Mouse (Mus musculus): ENCODE results near the gene Mgat5.

DNA sequence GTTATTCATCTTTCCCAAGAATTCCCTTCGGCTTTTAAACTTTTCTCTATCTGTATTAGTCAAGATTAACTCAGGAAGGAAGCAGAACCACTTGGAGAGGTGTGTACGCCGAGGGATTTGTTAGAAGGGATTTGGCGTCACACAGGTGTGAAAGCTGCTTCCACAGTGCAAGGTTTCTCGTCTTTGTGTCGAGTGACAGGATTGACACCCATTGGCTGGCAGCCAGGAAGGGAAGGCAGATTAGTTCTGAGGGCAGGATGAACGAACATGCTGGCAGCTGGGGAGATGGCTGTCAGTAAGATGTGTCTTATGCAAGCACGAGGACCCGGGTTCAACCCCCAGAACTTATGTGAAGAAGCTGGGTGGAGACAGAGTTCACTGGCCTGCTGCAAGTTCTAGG lies 148.6 kb downstream of the Mgat5 start:
- no peak for TF ChIP-seq POLR2A (IDR thresholded peaks at IDR 0.05; ENCODE audit: low read depth, low read length)
- no peak for TF ChIP-seq CTCF (conservative IDR thresholded peaks at IDR 0.05; ENCODE audit: insufficient read depth, insufficient read length, low read depth, low read length)
